11 mouse cellular contexts compared by ENCODE assay signal in the genomic region with DNA sequence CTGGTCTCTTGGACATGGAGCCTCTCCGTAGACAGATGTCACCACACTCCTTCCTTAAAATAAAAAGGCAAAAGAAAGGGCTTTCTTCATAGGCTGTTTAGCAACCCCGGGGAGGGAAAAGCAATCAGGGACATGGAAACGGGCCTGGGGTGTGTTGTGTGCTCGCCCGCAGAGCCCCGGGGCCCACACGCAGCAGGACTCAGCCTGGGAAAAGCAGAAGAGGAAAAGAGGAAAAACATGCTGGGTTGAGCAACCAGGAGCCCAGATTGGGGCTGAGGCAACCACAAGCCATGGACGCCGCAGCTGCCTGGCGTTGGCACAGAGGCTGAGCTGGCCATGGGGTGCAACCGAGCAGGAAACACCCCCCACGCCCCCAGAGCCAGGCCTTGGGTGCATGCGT. TPM values are rescaled to one million over a fixed set of nuclear protein-coding genes. Genes with fewer than 3 reads are reported as not detected.
DNase-seq lines count a peak whose midpoint lies in the region; ATAC-seq and TF ChIP-seq lines count a peak whose summit lies in the region.
"Had no signal": no experiment of that assay in that cellular context is flagged by ENCODE, and none has a peak within 500 bp of the region (broad histone marks: within the 10 kb centered on the region; RNA-seq: fewer than 3 reads in every experiment).

No protein-coding gene starts in this region.

- peak; percentile 63 for DNase-seq in gastrocnemius, adult 2 months
- DNase-seq in gastrocnemius, postnatal 4 days (ENCODE audit: low spot score in 2 of 2) = no peak
- no peak for DNase-seq in midbrain, embryonic 10.5 days (ENCODE audit: low spot score)
- no peak for DNase-seq in midbrain, postnatal 0 days (ENCODE audit: low spot score)
- DNase-seq: cerebellum, adult 11-12 months had no signal

- peaks cover 29% of the 10 kb centered on the region for H3K27me3 ChIP-seq in midbrain, embryonic 10.5 days (ENCODE audit: low read depth, poor library complexity, severe bottlenecking)
- H3K27me3 ChIP-seq in midbrain, postnatal 0 days (ENCODE audit: insufficient read depth, low read length) = no peaks in the 10 kb centered on the region
- H3K27me3 ChIP-seq in intestine, embryonic 16.5 days (replicated peaks; ENCODE audit: control insufficient read depth, insufficient read depth, low read length) = no peaks in the 10 kb centered on the region
- 0 out of 2 replicates have a peak, but pooled peaks cover 5% of the 10 kb centered on the region for H3K27me3 ChIP-seq in kidney, embryonic 14.5 days (ENCODE audit: control insufficient read depth, insufficient read depth, low read length)

- peaks cover 10% of the 10 kb centered on the region; the same call in 1 of the 2 replicates for H3K4me1 ChIP-seq in midbrain, embryonic 10.5 days
- H3K4me1 ChIP-seq in midbrain, postnatal 0 days (ENCODE audit: insufficient read depth, low read length) = no peaks in the 10 kb centered on the region
- H3K4me1 ChIP-seq in intestine, embryonic 16.5 days (ENCODE audit: control insufficient read depth, insufficient read depth, low read length) = peaks cover 20% of the 10 kb centered on the region
- H3K4me1 ChIP-seq in kidney, embryonic 14.5 days (ENCODE audit: control insufficient read depth, insufficient read depth, low read length) = peaks cover 5% of the 10 kb centered on the region; the same call in 1 of the 2 replicates
- H3K4me1 ChIP-seq: heart, embryonic 15.5 days had no signal

- no peak overlapping the region; the same call in 1 of the 2 replicates for H3K4me3 ChIP-seq in gastrocnemius, adult 2 months
- H3K4me3 ChIP-seq in midbrain, embryonic 10.5 days = no peak overlapping the region
- no peak overlapping the region for H3K4me3 ChIP-seq in midbrain, postnatal 0 days (ENCODE audit: low read depth, low read length)
- no peak overlapping the region for H3K4me3 ChIP-seq in intestine, embryonic 16.5 days (ENCODE audit: low read length)
- no peak overlapping the region for H3K4me3 ChIP-seq in kidney, embryonic 14.5 days (ENCODE audit: low read length)
- H3K4me3 ChIP-seq: erythroblast, embryonic 14.5 days; heart, embryonic 15.5 days had no signal

- H3K9me3 ChIP-seq in midbrain, embryonic 10.5 days (replicated peaks) = no peaks in the 10 kb centered on the region
- no peaks in the 10 kb centered on the region for H3K9me3 ChIP-seq in midbrain, postnatal 0 days (ENCODE audit: low read length)
- no peaks in the 10 kb centered on the region for H3K9me3 ChIP-seq in intestine, embryonic 16.5 days (ENCODE audit: control insufficient read depth, low read length)
- no peaks in the 10 kb centered on the region for H3K9me3 ChIP-seq in kidney, embryonic 14.5 days (ENCODE audit: control insufficient read depth, low read length)
- H3K9me3 ChIP-seq: heart, embryonic 15.5 days had no signal

- no peak overlapping the region for H3K9ac ChIP-seq in midbrain, postnatal 0 days (replicated peaks; ENCODE audit: low read length, poor library complexity, severe bottlenecking)
- peak overlapping the region; percentile 54; the same call in 1 of the 2 replicates for H3K9ac ChIP-seq in intestine, embryonic 16.5 days (ENCODE audit: low read depth, low read length)
- no peak overlapping the region for H3K9ac ChIP-seq in kidney, embryonic 14.5 days (ENCODE audit: low read depth, low read length)
- H3K9ac ChIP-seq: heart, embryonic 15.5 days had no signal

- WGBS in midbrain, embryonic 10.5 days = 82% methylated on average over 13 of the region's 13 CpGs
- 92% methylated on average over 13 of the region's 13 CpGs for WGBS in midbrain, postnatal 0 days
- WGBS in intestine, embryonic 16.5 days = 81% methylated on average over 13 of the region's 13 CpGs
- WGBS in kidney, embryonic 14.5 days = 86% methylated on average over 13 of the region's 13 CpGs

- ATAC-seq in midbrain, postnatal 0 days (ENCODE audit: low FRiP score) = no peak
- ATAC-seq in intestine, embryonic 16.5 days = no peak
- peak; percentile 83 for ATAC-seq in megakaryocyte progenitor cell, adult 5-6 weeks (replicated peaks; ENCODE audit: poor library complexity)
- ATAC-seq in kidney, embryonic 14.5 days (ENCODE audit: low FRiP score, low TSS enrichment) = no peak
- ATAC-seq in erythroid progenitor cell, adult 5-6 weeks (replicated peaks; ENCODE audit: low FRiP score, poor library complexity, severe bottlenecking) = no peak

- H3K4me2 ChIP-seq in midbrain, postnatal 0 days (ENCODE audit: low read depth, low read length, poor library complexity, severe bottlenecking) = no peak overlapping the region
- H3K4me2 ChIP-seq in intestine, embryonic 16.5 days (ENCODE audit: low read depth, low read length) = no peak overlapping the region
- H3K4me2 ChIP-seq in kidney, embryonic 14.5 days (replicated peaks; ENCODE audit: low read depth, low read length) = no peak overlapping the region
- H3K4me2 ChIP-seq: heart, embryonic 15.5 days had no signal

- no peak for TF ChIP-seq CTCF in gastrocnemius, adult 2 months (IDR thresholded peaks at IDR 0.05)
- no peak for TF ChIP-seq CTCF in midbrain, postnatal 0 days (IDR thresholded peaks at IDR 0.05)

- peak overlapping the region; percentile 73 for H3K27ac ChIP-seq in gastrocnemius, adult 2 months
- 0 out of 2 replicates have a peak overlapping the region, but pooled peaks have one; percentile 19 for H3K27ac ChIP-seq in midbrain, embryonic 10.5 days (replicated peaks)
- H3K27ac ChIP-seq in midbrain, postnatal 0 days (ENCODE audit: low read depth, low read length) = no peak overlapping the region
- H3K27ac ChIP-seq in intestine, embryonic 16.5 days (ENCODE audit: low read length) = peak overlapping the region; percentile 95; the same call in 1 of the 2 replicates
- no peak overlapping the region for H3K27ac ChIP-seq in kidney, embryonic 14.5 days (ENCODE audit: low read depth, low read length)
- H3K27ac ChIP-seq: heart, embryonic 15.5 days had no signal

- intact Hi-C loops in gastrocnemius, adult 2 months (cut with DNase I) = no loop called here

- no peaks in the 10 kb centered on the region for H3K36me3 ChIP-seq in midbrain, embryonic 10.5 days
- no peaks in the 10 kb centered on the region for H3K36me3 ChIP-seq in midbrain, postnatal 0 days (ENCODE audit: insufficient read depth, low read length)
- no peaks in the 10 kb centered on the region for H3K36me3 ChIP-seq in intestine, embryonic 16.5 days (ENCODE audit: control insufficient read depth, insufficient read depth, low read length)
- no peaks in the 10 kb centered on the region for H3K36me3 ChIP-seq in kidney, embryonic 14.5 days (ENCODE audit: control insufficient read depth, insufficient read depth, low read length)
- H3K36me3 ChIP-seq: heart, embryonic 15.5 days had no signal

RNA-seq across cellular contexts. Expression of a gene that starts 17.7 kb away (rescaled TPM):
- total RNA-seq in gastrocnemius, adult 2 months (2021) = 10 to 100 TPM; 22.2 to 25.6 TPM
- total RNA-seq in gastrocnemius, postnatal 4 days (2021) = 10 to 100 TPM; 60.8 to 84.2 TPM
- 347 and 384 TPM in 2 replicates for polyA plus RNA-seq in midbrain, embryonic 10.5 days (2016; fragmentation: Nextera tagmentation; extraction: Ambion mirVana)
- 30.5 and 43.2 TPM in 2 replicates for total RNA-seq in midbrain, postnatal 0 days (2014; rRNA removed)
- polyA plus RNA-seq in midbrain, postnatal 0 days (2015; fragmentation: Nextera tagmentation; extraction: Ambion mirVana) = 91.6 and 95.8 TPM in 2 replicates
- polyA plus RNA-seq in intestine, embryonic 16.5 days (2015; fragmentation: Nextera tagmentation; extraction: Ambion mirVana) = 214 and 235 TPM in 2 replicates
- 63.9 and 66.1 TPM in 2 replicates for total RNA-seq in megakaryocyte progenitor cell, adult 5-6 weeks (2015)
- total RNA-seq in megakaryocyte progenitor cell, adult 5-6 weeks (2017) = 56.3 and 61.1 TPM in 2 replicates
- polyA plus RNA-seq in kidney, embryonic 14.5 days (2014; fragmentation: Nextera tagmentation; extraction: Ambion mirVana) = 297 and 328 TPM in 2 replicates
- total RNA-seq in erythroid progenitor cell, adult 5-6 weeks (2015; ENCODE audit: low replicate concordance) = 34.4 and 49.0 TPM in 2 replicates
- total RNA-seq in erythroid progenitor cell, adult 5-6 weeks (2017; ENCODE audit: low replicate concordance) = 11.4 and 48.0 TPM in 2 replicates

RNA-seq across cellular contexts. Expression of a gene that starts 18.0 kb away (rescaled TPM):
- 1,000 to 10,000 TPM; 1,376 to 1,812 TPM for total RNA-seq in gastrocnemius, adult 2 months (2021)
- total RNA-seq in gastrocnemius, postnatal 4 days (2021) = 1,000 to 10,000 TPM; 1,319 to 1,394 TPM
- 948 and 963 TPM in 2 replicates for polyA plus RNA-seq in midbrain, embryonic 10.5 days (2016; fragmentation: Nextera tagmentation; extraction: Ambion mirVana)
- 493 and 558 TPM in 2 replicates for total RNA-seq in midbrain, postnatal 0 days (2014; rRNA removed)
- 1,374 and 1,478 TPM in 2 replicates for polyA plus RNA-seq in midbrain, postnatal 0 days (2015; fragmentation: Nextera tagmentation; extraction: Ambion mirVana)
- 1,710 and 1,737 TPM in 2 replicates for polyA plus RNA-seq in intestine, embryonic 16.5 days (2015; fragmentation: Nextera tagmentation; extraction: Ambion mirVana)
- total RNA-seq in megakaryocyte progenitor cell, adult 5-6 weeks (2015) = 731 and 787 TPM in 2 replicates
- total RNA-seq in megakaryocyte progenitor cell, adult 5-6 weeks (2017) = 392 and 475 TPM in 2 replicates
- 968 and 1,059 TPM in 2 replicates for polyA plus RNA-seq in kidney, embryonic 14.5 days (2014; fragmentation: Nextera tagmentation; extraction: Ambion mirVana)
- 389 and 392 TPM in 2 replicates for total RNA-seq in erythroid progenitor cell, adult 5-6 weeks (2015; ENCODE audit: low replicate concordance)
- 156 and 224 TPM in 2 replicates for total RNA-seq in erythroid progenitor cell, adult 5-6 weeks (2017; ENCODE audit: low replicate concordance)

RNA-seq across cellular contexts. Expression of a gene that starts 18.2 kb away (rescaled TPM):
- total RNA-seq in gastrocnemius, adult 2 months (2021) = not detected
- total RNA-seq in gastrocnemius, postnatal 4 days (2021) = not detected
- polyA plus RNA-seq in midbrain, embryonic 10.5 days (2016; fragmentation: Nextera tagmentation; extraction: Ambion mirVana) = 3.1 and 3.5 TPM in 2 replicates
- 3.9 and 13.8 TPM in 2 replicates for total RNA-seq in midbrain, postnatal 0 days (2014; rRNA removed)
- 7.9 and 9.1 TPM in 2 replicates for polyA plus RNA-seq in midbrain, postnatal 0 days (2015; fragmentation: Nextera tagmentation; extraction: Ambion mirVana)
- 1.5 TPM in 2 replicates for polyA plus RNA-seq in intestine, embryonic 16.5 days (2015; fragmentation: Nextera tagmentation; extraction: Ambion mirVana)
- not detected in 2 replicates for total RNA-seq in megakaryocyte progenitor cell, adult 5-6 weeks (2015)
- not detected in 2 replicates for total RNA-seq in megakaryocyte progenitor cell, adult 5-6 weeks (2017)
- polyA plus RNA-seq in kidney, embryonic 14.5 days (2014; fragmentation: Nextera tagmentation; extraction: Ambion mirVana) = 3.6 and 3.7 TPM in 2 replicates
- total RNA-seq in erythroid progenitor cell, adult 5-6 weeks (2015; ENCODE audit: low replicate concordance) = not detected in 2 replicates
- total RNA-seq in erythroid progenitor cell, adult 5-6 weeks (2017; ENCODE audit: low replicate concordance) = not detected in 2 replicates

RNA-seq across cellular contexts. Expression of a gene that starts 38.6 kb away (rescaled TPM):
- total RNA-seq in gastrocnemius, adult 2 months (2021) = 1 to 10 TPM in 1 of 2 experiments, under 1 TPM in 1; 0.77 to 1.0 TPM
- total RNA-seq in gastrocnemius, postnatal 4 days (2021) = 1 to 10 TPM; 1.4 to 3.1 TPM
- polyA plus RNA-seq in midbrain, embryonic 10.5 days (2016; fragmentation: Nextera tagmentation; extraction: Ambion mirVana) = 3.9 TPM in 2 replicates
- total RNA-seq in midbrain, postnatal 0 days (2014; rRNA removed) = 27.4 and 30.9 TPM in 2 replicates
- polyA plus RNA-seq in midbrain, postnatal 0 days (2015; fragmentation: Nextera tagmentation; extraction: Ambion mirVana) = 25.4 and 29.5 TPM in 2 replicates
- 1.8 and 1.9 TPM in 2 replicates for polyA plus RNA-seq in intestine, embryonic 16.5 days (2015; fragmentation: Nextera tagmentation; extraction: Ambion mirVana)
- 0.78 and 1.1 TPM in 2 replicates for total RNA-seq in megakaryocyte progenitor cell, adult 5-6 weeks (2015)
- not detected in 2 replicates for total RNA-seq in megakaryocyte progenitor cell, adult 5-6 weeks (2017)
- polyA plus RNA-seq in kidney, embryonic 14.5 days (2014; fragmentation: Nextera tagmentation; extraction: Ambion mirVana) = 2.0 and 2.6 TPM in 2 replicates
- total RNA-seq in erythroid progenitor cell, adult 5-6 weeks (2015; ENCODE audit: low replicate concordance) = not detected in 2 replicates
- not detected in 2 replicates for total RNA-seq in erythroid progenitor cell, adult 5-6 weeks (2017; ENCODE audit: low replicate concordance)

RNA-seq across cellular contexts. Expression of a gene that starts 50.1 kb away (rescaled TPM):
- total RNA-seq in gastrocnemius, adult 2 months (2021) = 10 to 100 TPM in 1 of 2 experiments, 1 to 10 TPM in 1; 4.8 to 11.2 TPM
- 1 to 10 TPM; 3.5 to 4.2 TPM for total RNA-seq in gastrocnemius, postnatal 4 days (2021)
- 6.9 and 7.6 TPM in 2 replicates for polyA plus RNA-seq in midbrain, embryonic 10.5 days (2016; fragmentation: Nextera tagmentation; extraction: Ambion mirVana)
- 3.2 and 3.5 TPM in 2 replicates for total RNA-seq in midbrain, postnatal 0 days (2014; rRNA removed)
- polyA plus RNA-seq in midbrain, postnatal 0 days (2015; fragmentation: Nextera tagmentation; extraction: Ambion mirVana) = 5.0 and 5.7 TPM in 2 replicates
- polyA plus RNA-seq in intestine, embryonic 16.5 days (2015; fragmentation: Nextera tagmentation; extraction: Ambion mirVana) = 55.5 and 55.6 TPM in 2 replicates
- 80.9 and 119 TPM in 2 replicates for total RNA-seq in megakaryocyte progenitor cell, adult 5-6 weeks (2015)
- 154 and 205 TPM in 2 replicates for total RNA-seq in megakaryocyte progenitor cell, adult 5-6 weeks (2017)
- polyA plus RNA-seq in kidney, embryonic 14.5 days (2014; fragmentation: Nextera tagmentation; extraction: Ambion mirVana) = 5.6 and 5.7 TPM in 2 replicates
- total RNA-seq in erythroid progenitor cell, adult 5-6 weeks (2015; ENCODE audit: low replicate concordance) = 11.9 and 18.9 TPM in 2 replicates
- 11.4 and 20.3 TPM in 2 replicates for total RNA-seq in erythroid progenitor cell, adult 5-6 weeks (2017; ENCODE audit: low replicate concordance)

Comparison
In these comparisons a context has a peak if more than half of its experiments do, and no peak if none do; other contexts are left out.
1. H3K27ac ChIP-seq: peak in gastrocnemius, adult 2 months (single experiment), midbrain, embryonic 10.5 days (single experiment) and intestine, embryonic 16.5 days (single experiment); none in midbrain, postnatal 0 days (single experiment) and kidney, embryonic 14.5 days (single experiment).